Mouse (Mus musculus): ENCODE measurements around the gene Pop7.

Gene Pop7

GRCm38 (mm10) chr5:137502667-137503110 is 371 bp upstream of the Pop7 start:
- peak in 1 of 2 experiments; percentile 55 for DNase-seq (ENCODE audit: low read depth in 1 of 2, low spot score in 2 of 2)

- no peak for DNase-seq (ENCODE audit: low read depth in 1 of 2, low spot score in 2 of 2)
Observed at GRCm38 (mm10) chr5:137500186-137500585, 2.1 kb downstream of the Pop7 start.

- no peak for DNase-seq (ENCODE audit: low read depth in 1 of 2, low spot score in 2 of 2)
Observed at GRCm38 (mm10) chr5:137493831-137494230, 8.5 kb downstream of the Pop7 start.

- DNase-seq (ENCODE audit: low read depth in 1 of 2, low spot score in 2 of 2), result no peak
Observed at GRCm38 (mm10) chr5:137491559-137491958, 10.8 kb downstream of the Pop7 start.

- no peak for DNase-seq (ENCODE audit: low read depth in 1 of 2, low spot score in 2 of 2)
Observed at GRCm38 (mm10) chr5:137487616-137488015, 14.7 kb downstream of the Pop7 start.

- no peak for DNase-seq (ENCODE audit: low read depth in 1 of 2, low spot score in 2 of 2)
Observed at GRCm38 (mm10) chr5:137485851-137486155, 16.5 kb downstream of the Pop7 start.

- no peak for DNase-seq (ENCODE audit: low read depth in 1 of 2, low spot score in 2 of 2)
Observed at GRCm38 (mm10) chr5:137485071-137485850, 17.1 kb downstream of the Pop7 start.

- no peak for DNase-seq (ENCODE audit: low read depth in 1 of 2, low spot score in 2 of 2)
Observed at GRCm38 (mm10) chr5:137481897-137482296, 20.4 kb downstream of the Pop7 start.

- peak in 1 of 2 experiments; percentile 19 for DNase-seq (ENCODE audit: low read depth in 1 of 2, low spot score in 2 of 2)
Observed at GRCm38 (mm10) chr5:137481138-137481537, 21.2 kb downstream of the Pop7 start.

- DNase-seq (ENCODE audit: low read depth in 1 of 2, low spot score in 2 of 2), result no peak
Observed at GRCm38 (mm10) chr5:137476964-137477363, 25.4 kb downstream of the Pop7 start, which contains the start of gene Zan. Gene Zan (minus strand): TSS chr5:137477064.

GRCm38 (mm10) chr5:137474351-137474750 is 28.0 kb downstream of the Pop7 start:
- DNase-seq (ENCODE audit: low read depth in 1 of 2, low spot score in 2 of 2), result no peak

- no peak for DNase-seq (ENCODE audit: low read depth in 1 of 2, low spot score in 2 of 2)
Observed at GRCm38 (mm10) chr5:137472252-137472904, 29.9 kb downstream of the Pop7 start.

GRCm38 (mm10) chr5:137466946-137467345 is 35.4 kb downstream of the Pop7 start:
- no peak for DNase-seq (ENCODE audit: low read depth in 1 of 2, low spot score in 2 of 2)

GRCm38 (mm10) chr5:137465049-137465448 is 37.3 kb downstream of the Pop7 start:
- no peak for DNase-seq (ENCODE audit: low read depth in 1 of 2, low spot score in 2 of 2)

- DNase-seq (ENCODE audit: low read depth in 1 of 2, low spot score in 2 of 2), result no peak
Observed at GRCm38 (mm10) chr5:137455866-137456591, 46.3 kb downstream of the Pop7 start.

- no peak for DNase-seq (ENCODE audit: low read depth in 1 of 2, low spot score in 2 of 2)
Observed at GRCm38 (mm10) chr5:137455206-137455605, 47.1 kb downstream of the Pop7 start.

All from monocyte, adult 2 months (primary cell).